Mouse (Mus musculus): ENCODE measurements around the gene Mipep. TPM values are rescaled to one million over a fixed set of nuclear protein-coding genes. Genes with fewer than 3 reads are reported as not detected.

Gene Mipep
- polyA plus RNA-seq, 1 experiment from 2014 or later = 7.7 TPM

DNA sequence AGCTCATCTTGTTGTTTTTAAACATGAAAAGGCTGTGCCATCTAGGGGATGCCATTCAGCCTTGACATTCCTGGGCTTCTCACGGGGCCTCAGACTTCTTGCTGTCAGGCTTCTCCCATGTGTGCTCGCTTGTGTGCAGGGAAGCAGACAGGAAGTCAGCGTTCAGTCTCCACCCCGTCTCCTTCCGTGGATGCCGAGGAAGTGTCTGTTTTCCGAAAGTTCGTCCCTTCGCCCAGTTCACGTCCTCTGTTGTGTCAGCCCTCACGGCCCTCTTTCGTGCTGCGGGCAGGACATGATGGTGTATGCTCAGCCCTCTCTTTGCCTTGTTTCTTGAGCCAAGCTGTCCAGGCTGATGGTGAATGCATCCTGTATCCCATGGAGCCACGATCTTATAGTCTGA lies 65.7 kb downstream of the Mipep start:
- Histone ChIP-seq H3K9ac (replicated peaks; ENCODE audit: low read depth) (no peak overlapping the region), H3K36me3 (ENCODE audit: insufficient read depth, low read length) (no peaks in the 10 kb centered on the region), H3K4me3 (ENCODE audit: low read depth, low read length) (no peak overlapping the region), H3K9me3 (ENCODE audit: low read length) (no peaks in the 10 kb centered on the region), H3K4me1 (ENCODE audit: insufficient read depth, low read depth, low read length) (no peaks in the 10 kb centered on the region), H3K27ac (ENCODE audit: low read length) (no peak overlapping the region), H3K4me2 (replicated peaks; ENCODE audit: low read depth, low read length) (no peak overlapping the region), H3K27me3 (replicated peaks; ENCODE audit: insufficient read depth, low read length) (no peaks in the 10 kb centered on the region)
- peak; percentile 82 for ATAC-seq
- DNase-seq (ENCODE audit: low spot score) = no peak
- 75% methylated on average over 14 of the region's 14 CpGs for WGBS
- TF ChIP-seq EP300 (IDR thresholded peaks at IDR 0.05) (peak; percentile 47; the same call in 1 of the 2 replicates), CTCF (IDR thresholded peaks at IDR 0.05) (no peak)

DNA sequence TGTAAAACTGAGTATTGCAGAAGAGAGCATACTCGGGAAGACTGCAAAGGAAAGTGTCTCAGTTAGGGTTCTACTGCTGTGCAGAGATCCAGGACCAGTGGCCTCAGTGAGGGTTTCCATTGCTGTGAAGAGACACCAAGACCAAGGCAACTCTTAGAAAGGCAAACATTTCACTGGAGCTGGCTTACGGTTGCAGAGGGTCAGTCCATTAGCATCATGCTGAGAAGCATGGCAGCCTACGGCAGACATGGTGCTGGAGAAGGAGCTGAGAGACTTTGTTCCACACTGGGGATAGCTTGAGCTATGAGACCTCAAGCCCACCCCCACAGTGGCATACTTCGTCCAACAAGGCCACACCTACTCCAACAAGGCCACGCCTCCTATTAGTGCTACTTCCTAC lies 67.3 kb downstream of the Mipep start:
- Histone ChIP-seq H3K27ac (ENCODE audit: low read length) (no peak overlapping the region), H3K4me3 (ENCODE audit: low read depth, low read length) (no peak overlapping the region), H3K9ac (replicated peaks; ENCODE audit: low read depth) (no peak overlapping the region), H3K36me3 (ENCODE audit: insufficient read depth, low read length) (no peaks in the 10 kb centered on the region), H3K9me3 (ENCODE audit: low read length) (no peaks in the 10 kb centered on the region), H3K27me3 (replicated peaks; ENCODE audit: insufficient read depth, low read length) (no peaks in the 10 kb centered on the region), H3K4me1 (ENCODE audit: insufficient read depth, low read depth, low read length) (no peaks in the 10 kb centered on the region), H3K4me2 (replicated peaks; ENCODE audit: low read depth, low read length) (no peak overlapping the region)
- ATAC-seq = no peak
- WGBS = 94% methylated on average over 5 of the region's 5 CpGs
- no peak for TF ChIP-seq CTCF (IDR thresholded peaks at IDR 0.05)
- DNase-seq (ENCODE audit: low spot score) = no peak

GRCm38 (mm10) chr14:60856199-60856912 lies 72.0 kb downstream of the Mipep start:
- DNase-seq (ENCODE audit: low spot score) (peak; percentile 78), ATAC-seq (peak; percentile 75)
- no peak overlapping the region for H3K4me3 ChIP-seq (ENCODE audit: low read depth, low read length)
- no peaks in the 10 kb centered on the region for H3K36me3 ChIP-seq (ENCODE audit: insufficient read depth, low read length)
- 33% methylated on average over 7 of the region's 7 CpGs for WGBS
- H3K4me1 ChIP-seq (ENCODE audit: insufficient read depth, low read depth, low read length) = no peaks in the 10 kb centered on the region; the same call in 1 of the 2 replicates
- TF ChIP-seq EP300 (IDR thresholded peaks at IDR 0.05) (peak; percentile 89), CTCF (IDR thresholded peaks at IDR 0.05) (no peak)
- no peak overlapping the region for H3K4me2 ChIP-seq (replicated peaks; ENCODE audit: low read depth, low read length)
- H3K27ac ChIP-seq (ENCODE audit: low read length) = 0 out of 2 replicates have a peak overlapping the region, but pooled peaks have one; percentile 28
- no peak overlapping the region for H3K9ac ChIP-seq (replicated peaks; ENCODE audit: low read depth)
- no peaks in the 10 kb centered on the region for H3K9me3 ChIP-seq (ENCODE audit: low read length)
- no peaks in the 10 kb centered on the region for H3K27me3 ChIP-seq (replicated peaks; ENCODE audit: insufficient read depth, low read length)

- Histone ChIP-seq H3K4me3 (ENCODE audit: low read depth, low read length) (no peak overlapping the region), H3K27ac (ENCODE audit: low read length) (no peak overlapping the region; the same call in 1 of the 2 replicates), H3K27me3 (replicated peaks; ENCODE audit: insufficient read depth, low read length) (no peaks in the 10 kb centered on the region), H3K4me2 (replicated peaks; ENCODE audit: low read depth, low read length) (no peak overlapping the region), H3K36me3 (ENCODE audit: insufficient read depth, low read length) (no peaks in the 10 kb centered on the region), H3K4me1 (ENCODE audit: insufficient read depth, low read depth, low read length) (no peaks in the 10 kb centered on the region; the same call in 1 of the 2 replicates), H3K9me3 (ENCODE audit: low read length) (no peaks in the 10 kb centered on the region), H3K9ac (replicated peaks; ENCODE audit: low read depth) (no peak overlapping the region)
- WGBS = 41% methylated on average over 7 of the region's 7 CpGs
- no peak for DNase-seq (ENCODE audit: low spot score)
- peak; percentile 54 for ATAC-seq
- no peak for TF ChIP-seq CTCF (IDR thresholded peaks at IDR 0.05)
- TF ChIP-seq EP300 (IDR thresholded peaks at IDR 0.05) = peak; percentile 5; the same call in 1 of the 2 replicates
These were observed 72.5 kb downstream of the Mipep start for GRCm38 (mm10) chr14:60856913-60857300.

DNA sequence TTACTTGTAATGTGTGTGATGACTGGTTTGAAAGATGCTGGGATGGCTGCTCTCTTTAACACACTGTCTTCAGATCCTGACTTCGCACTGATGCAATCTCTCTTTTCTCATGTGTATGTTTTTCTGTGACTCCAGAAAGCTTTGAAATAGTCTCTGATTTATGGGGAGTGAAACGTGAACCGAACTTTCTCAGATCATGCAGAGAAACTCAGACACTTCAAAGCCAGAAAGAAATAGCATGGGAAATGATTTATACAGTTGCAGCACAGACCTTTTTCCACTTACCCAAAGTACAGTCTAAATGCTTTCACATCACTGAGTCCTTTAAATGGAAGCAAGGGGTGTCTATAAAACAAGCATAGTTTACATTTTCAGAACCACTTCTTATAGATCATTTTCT lies 79.0 kb downstream of the Mipep start:
- Histone ChIP-seq H3K27me3 (replicated peaks; ENCODE audit: insufficient read depth, low read length) (no peaks in the 10 kb centered on the region), H3K4me3 (ENCODE audit: low read depth, low read length) (no peak overlapping the region), H3K4me1 (ENCODE audit: insufficient read depth, low read depth, low read length) (no peaks in the 10 kb centered on the region), H3K36me3 (ENCODE audit: insufficient read depth, low read length) (no peaks in the 10 kb centered on the region), H3K9me3 (ENCODE audit: low read length) (no peaks in the 10 kb centered on the region), H3K4me2 (replicated peaks; ENCODE audit: low read depth, low read length) (no peak overlapping the region), H3K9ac (replicated peaks; ENCODE audit: low read depth) (no peak overlapping the region), H3K27ac (ENCODE audit: low read length) (no peak overlapping the region)
- ATAC-seq = peak; percentile 21; the same call in 1 of the 2 replicates
- DNase-seq (ENCODE audit: low spot score) = no peak
- no peak for TF ChIP-seq EP300 (IDR thresholded peaks at IDR 0.05)
- TF ChIP-seq CTCF (IDR thresholded peaks at IDR 0.05) = no peak
- WGBS = 51% methylated on average over 3 of the region's 3 CpGs

- Histone ChIP-seq H3K36me3 (ENCODE audit: insufficient read depth, low read length) (0 out of 2 replicates have a peak, but pooled peaks cover 4% of the 10 kb centered on the region), H3K4me1 (ENCODE audit: insufficient read depth, low read depth, low read length) (no peaks in the 10 kb centered on the region), H3K27me3 (replicated peaks; ENCODE audit: insufficient read depth, low read length) (no peaks in the 10 kb centered on the region), H3K4me2 (replicated peaks; ENCODE audit: low read depth, low read length) (no peak overlapping the region), H3K27ac (ENCODE audit: low read length) (no peak overlapping the region), H3K9me3 (ENCODE audit: low read length) (no peaks in the 10 kb centered on the region), H3K9ac (replicated peaks; ENCODE audit: low read depth) (no peak overlapping the region), H3K4me3 (ENCODE audit: low read depth, low read length) (no peak overlapping the region)
- WGBS = 49% methylated on average over 11 of the region's 11 CpGs
- TF ChIP-seq CTCF (IDR thresholded peaks at IDR 0.05) (no peak), EP300 (IDR thresholded peaks at IDR 0.05) (no peak)
- DNase-seq (ENCODE audit: low spot score) (no peak), ATAC-seq (no peak)
These were observed 82.0 kb downstream of the Mipep start for GRCm38 (mm10) chr14:60866399-60866798.
